Mouse (Mus musculus) stomach, embryonic 16.5 days (tissue): Measurements from ENCODE around the gene Pik3c2g. TPM values are rescaled to one million over a fixed set of nuclear protein-coding genes. Genes with fewer than 3 reads are reported as not detected.

Source experiments
- ATAC-seq: fragments of 200-750 bp; cut with Nextera tagmentation; 2 replicates; pipeline ENCODE4 v1.8.0; 2017; ENCODE audit warnings: moderate number of reproducible peaks, moderate TSS enrichment; ENCODE audit not compliant: insufficient read depth, low FRiP score
- H3K27ac ChIP-seq: fragments of 300-500 bp; sonication (generic); 2 replicates; pipeline ENCODE4 v1.5.1; 2014; ENCODE audit warnings: low read length
- H3K27me3 ChIP-seq: fragments of 300-500 bp; sonication (generic); 2 replicates; pipeline ENCODE4 v1.6.1; 2014; ENCODE audit warnings: low read length, control low read depth, mixed read lengths; ENCODE audit not compliant: control insufficient read depth, insufficient read depth
- H3K36me3 ChIP-seq: fragments of 300-500 bp; sonication (generic); 2 replicates; pipeline ENCODE4 v1.6.1; 2014; ENCODE audit warnings: low read length; ENCODE audit not compliant: control insufficient read depth, insufficient read depth
- H3K4me1 ChIP-seq: fragments of 300-500 bp; sonication (generic); 2 replicates; pipeline ENCODE4 v1.6.1; 2014; ENCODE audit warnings: low read length, control low read depth, mixed read lengths; ENCODE audit not compliant: control insufficient read depth, insufficient read depth
- H3K4me2 ChIP-seq: fragments of 300-500 bp; sonication (generic); 2 replicates; pipeline ENCODE4 v1.6.1; 2014; ENCODE audit warnings: low read depth, low read length, mixed read lengths
- H3K4me3 ChIP-seq: fragments of 300-500 bp; sonication (generic); replicated peaks from 2 replicates; pipeline ENCODE4 v1.5.1; 2014; ENCODE audit warnings: mild to moderate bottlenecking, low read length
- H3K9ac ChIP-seq: fragments of 300-500 bp; sonication (generic); 2 replicates; pipeline ENCODE4 v1.6.1; 2014; ENCODE audit warnings: low read length
- H3K9me3 ChIP-seq: fragments of 300-500 bp; sonication (generic); replicated peaks from 2 replicates; pipeline ENCODE4 v1.6.1; 2016; ENCODE audit warnings: low read length, control low read depth; ENCODE audit not compliant: control insufficient read depth
- WGBS: fragments of 180-500 bp; shearing (Covaris S2); extraction: QIAGEN DNeasy Blood & Tissue Kit; methylation state at CpG from one replicate; pipeline ENCODE4 v1.1.7; 2014; 5-methylcytosine and 5-hydroxymethylcytosine counted together
- polyA plus RNA-seq: library from polyadenylated mRNA; unstranded; fragments of >200 nt; fragmentation: Nextera tagmentation; extraction: Ambion mirVana; gene quantifications from 2 replicates; pipeline ENCODE4 v1.2.1, GENCODE M21; 2015

Gene Pik3c2g
- polyA plus RNA-seq, 1 experiment from 2014 or later, result 5.5 TPM

- 35% methylated on average over 4 of the region's 4 CpGs for WGBS
- H3K4me2 ChIP-seq, result no peak overlapping the region
- H3K27me3 ChIP-seq, result no peaks in the 10 kb centered on the region
- no peak for ATAC-seq
- 0 out of 2 replicates have a peak, but pooled peaks cover 7% of the 10 kb centered on the region for H3K9me3 ChIP-seq
- H3K9ac ChIP-seq, result no peak overlapping the region
- H3K4me1 ChIP-seq, result no peaks in the 10 kb centered on the region
- no peaks in the 10 kb centered on the region for H3K36me3 ChIP-seq
- H3K27ac ChIP-seq, result no peak overlapping the region
- H3K4me3 ChIP-seq, result no peak overlapping the region
These were observed 68.4 kb downstream of the Pik3c2g start for GRCm38 (mm10) chr6:139655399-139655798.

- no peaks in the 10 kb centered on the region for H3K4me1 ChIP-seq
- H3K27ac ChIP-seq, result no peak overlapping the region
- H3K36me3 ChIP-seq, result no peaks in the 10 kb centered on the region
- H3K9ac ChIP-seq, result no peak overlapping the region
- H3K9me3 ChIP-seq, result 0 out of 2 replicates have a peak, but pooled peaks cover 4% of the 10 kb centered on the region
- H3K4me3 ChIP-seq, result no peak overlapping the region
- WGBS, result 57% methylated on average over 1 of the region's 1 CpGs
- no peak for ATAC-seq
- no peaks in the 10 kb centered on the region for H3K27me3 ChIP-seq
- no peak overlapping the region for H3K4me2 ChIP-seq
These were observed 75.4 kb downstream of the Pik3c2g start for GRCm38 (mm10) chr6:139662462-139662861.

- Histone ChIP-seq H3K4me3 (no peak overlapping the region), H3K4me1 (no peaks in the 10 kb centered on the region), H3K9me3 (no peaks in the 10 kb centered on the region), H3K36me3 (no peaks in the 10 kb centered on the region), H3K9ac (no peak overlapping the region), H3K27me3 (no peaks in the 10 kb centered on the region), H3K27ac (no peak overlapping the region), H3K4me2 (no peak overlapping the region)
- no peak for ATAC-seq
- WGBS, result 71% methylated on average over 3 of the region's 3 CpGs
These were observed 131.5 kb downstream of the Pik3c2g start for GRCm38 (mm10) chr6:139718416-139718984.

GRCm38 (mm10) chr6:139719639-139720221 is 132.7 kb downstream of the Pik3c2g start:
- Histone ChIP-seq H3K4me1 (no peaks in the 10 kb centered on the region), H3K36me3 (no peaks in the 10 kb centered on the region), H3K4me2 (no peak overlapping the region), H3K27me3 (no peaks in the 10 kb centered on the region), H3K9me3 (no peaks in the 10 kb centered on the region), H3K9ac (no peak overlapping the region), H3K4me3 (no peak overlapping the region), H3K27ac (no peak overlapping the region)
- WGBS, result 82% methylated on average over 13 of the region's 13 CpGs
- ATAC-seq, result no peak

- H3K36me3 ChIP-seq, result no peaks in the 10 kb centered on the region
- H3K4me1 ChIP-seq, result no peaks in the 10 kb centered on the region
- H3K27ac ChIP-seq, result no peak overlapping the region
- H3K27me3 ChIP-seq, result no peaks in the 10 kb centered on the region
- no peak for ATAC-seq
- H3K9me3 ChIP-seq, result no peaks in the 10 kb centered on the region
- no peak overlapping the region for H3K4me3 ChIP-seq
- H3K9ac ChIP-seq, result no peak overlapping the region
- no peak overlapping the region for H3K4me2 ChIP-seq
- 87% methylated on average over 9 of the region's 9 CpGs for WGBS
These were observed 148.9 kb downstream of the Pik3c2g start for GRCm38 (mm10) chr6:139735708-139736626.

- Histone ChIP-seq H3K9me3 (no peaks in the 10 kb centered on the region), H3K9ac (no peak overlapping the region), H3K4me3 (no peak overlapping the region), H3K27me3 (no peaks in the 10 kb centered on the region), H3K36me3 (no peaks in the 10 kb centered on the region), H3K4me1 (no peaks in the 10 kb centered on the region), H3K4me2 (no peak overlapping the region), H3K27ac (no peak overlapping the region)
- WGBS, result 50% methylated on average over 5 of the region's 5 CpGs
- no peak; the same call in 1 of the 2 replicates for ATAC-seq
These were observed 151.3 kb downstream of the Pik3c2g start for GRCm38 (mm10) chr6:139738350-139738749.

- peaks cover 4% of the 10 kb centered on the region; the same call in 1 of the 2 replicates for H3K9me3 ChIP-seq
- WGBS, result 86% methylated on average over 12 of the region's 12 CpGs
These were observed 155.8 kb downstream of the Pik3c2g start for GRCm38 (mm10) chr6:139742693-139743432.

GRCm38 (mm10) chr6:139746758-139747479 is 159.9 kb downstream of the Pik3c2g start:
- H3K9ac ChIP-seq, result no peak overlapping the region
- no peaks in the 10 kb centered on the region for H3K27me3 ChIP-seq
- H3K27ac ChIP-seq, result no peak overlapping the region
- H3K9me3 ChIP-seq, result peaks cover 4% of the 10 kb centered on the region; the same call in 1 of the 2 replicates
- WGBS, result 71% methylated on average over 7 of the region's 7 CpGs
- no peaks in the 10 kb centered on the region for H3K4me1 ChIP-seq
- H3K4me3 ChIP-seq, result no peak overlapping the region
- H3K4me2 ChIP-seq, result no peak overlapping the region
- H3K36me3 ChIP-seq, result no peaks in the 10 kb centered on the region
- ATAC-seq, result no peak

More at GRCm38 (mm10) chr6:139742693-139743432, 155.8 kb downstream of the Pik3c2g start:
- Histone ChIP-seq H3K27ac (no peak overlapping the region), H3K4me1 (no peaks in the 10 kb centered on the region), H3K27me3 (no peaks in the 10 kb centered on the region), H3K9ac (no peak overlapping the region), H3K4me3 (no peak overlapping the region), H3K4me2 (no peak overlapping the region), H3K36me3 (no peaks in the 10 kb centered on the region)
- no peak for ATAC-seq
